Mouse (Mus musculus) cerebral cortex, adult 2 months (tissue): ENCODE results near the gene Nmnat1.

Experiments
- WGBS: fragments of 180-500 bp; shearing (Covaris S2); methylation state at CpG from one replicate; pipeline ENCODE4 v1.1.7; 2018; 5-methylcytosine and 5-hydroxymethylcytosine counted together

Gene Nmnat1

DNA sequence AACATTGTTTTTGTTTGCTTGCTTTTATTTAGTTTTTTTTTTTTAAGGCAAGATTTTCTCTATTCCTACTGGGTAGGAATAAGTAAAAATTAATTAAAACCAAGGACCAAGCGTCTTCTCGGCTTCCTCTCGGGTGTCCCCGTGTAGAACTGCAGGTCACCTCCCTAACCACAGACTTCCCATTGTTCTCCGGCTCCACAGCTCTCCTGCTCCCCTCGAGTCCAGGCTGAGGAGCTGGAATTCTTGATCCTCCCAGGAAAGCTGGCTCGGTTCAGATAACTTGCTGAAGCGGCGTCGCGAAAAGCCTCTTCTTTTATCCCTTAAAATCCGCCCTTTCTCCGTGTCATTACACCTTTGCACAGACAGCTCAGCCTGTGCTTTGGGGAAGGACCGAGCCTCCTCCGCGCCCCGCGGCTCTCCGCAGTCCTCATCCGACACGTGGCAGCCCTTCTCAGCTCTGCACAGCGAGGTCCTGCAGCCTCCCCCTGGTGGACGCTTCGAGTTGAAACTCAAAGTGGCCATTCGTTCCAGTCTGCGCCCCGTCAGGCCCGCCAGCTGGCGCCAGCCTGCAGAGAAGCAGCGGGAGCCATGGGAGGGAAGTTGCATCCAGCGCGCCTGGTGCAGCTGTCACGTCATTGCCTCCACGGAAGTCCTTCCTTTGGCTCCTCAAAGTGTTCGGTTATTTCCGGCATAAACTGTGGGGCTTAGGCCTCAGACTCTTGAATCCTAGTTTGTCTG lies 39.9 kb downstream of the Nmnat1 start:
- whole genome bisulfite sequencing, result 1% methylated on average over 36 of the region's 36 CpGs

DNA sequence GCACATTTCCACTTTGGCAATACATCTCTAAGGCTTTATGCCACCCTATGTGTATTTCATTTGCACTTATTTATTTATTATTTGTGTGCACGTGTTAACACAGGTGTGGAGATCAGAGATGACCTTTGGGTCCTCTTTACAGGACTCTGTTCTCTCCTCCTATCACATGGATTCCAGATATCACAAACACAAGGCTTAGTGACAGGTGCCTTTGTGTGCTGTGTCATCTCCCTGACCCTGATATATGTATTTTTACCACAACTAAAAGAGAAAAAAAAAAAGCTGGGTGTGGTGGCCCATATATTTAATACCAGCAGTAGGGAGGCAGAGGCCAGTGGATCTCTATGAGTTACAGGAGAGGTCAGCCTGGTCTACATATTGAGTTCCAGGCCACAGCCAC lies 40.5 kb downstream of the Nmnat1 start:
- 78% methylated on average over 1 of the region's 1 CpGs for WGBS

DNA sequence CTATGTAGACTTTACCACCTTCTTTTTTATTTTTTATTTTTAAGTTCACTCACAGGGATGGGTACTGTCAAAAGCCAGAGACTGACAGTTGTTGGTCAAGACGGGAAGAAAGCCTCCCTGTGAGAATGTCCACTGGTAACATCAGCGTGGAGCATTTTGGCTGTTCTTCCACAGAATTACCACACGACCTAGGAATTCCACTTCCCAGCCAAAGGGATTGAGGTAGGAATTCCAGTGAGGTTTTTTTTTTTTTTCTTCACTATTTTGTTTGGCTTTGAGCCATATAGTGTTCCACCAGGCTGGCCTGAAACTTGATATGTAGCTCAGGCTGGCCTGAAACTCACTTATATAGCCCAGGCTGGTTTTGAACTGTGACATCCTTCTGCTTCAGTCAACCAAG lies 42.6 kb downstream of the Nmnat1 start:
- WGBS, result 63% methylated on average over 3 of the region's 3 CpGs

DNA sequence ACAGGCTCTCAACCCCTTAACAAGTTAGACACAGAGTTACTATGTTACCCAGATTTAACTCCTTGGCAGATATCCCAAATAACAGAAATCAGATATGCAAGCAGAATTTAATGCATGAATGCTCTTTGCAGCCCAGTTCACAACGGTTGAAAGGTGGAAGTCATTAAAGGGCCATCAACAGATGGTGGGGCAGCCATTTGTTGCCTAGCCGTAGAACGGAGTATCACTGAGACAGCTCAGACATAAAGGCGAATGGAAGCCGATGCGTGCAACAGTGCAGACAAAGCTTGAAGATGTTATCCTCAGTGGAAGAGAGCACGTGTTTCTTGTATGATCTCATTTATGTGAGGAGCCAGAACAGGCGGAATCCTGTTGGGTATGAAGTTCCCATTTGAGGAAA lies 44.4 kb downstream of the Nmnat1 start:
- WGBS, result 62% methylated on average over 8 of the region's 8 CpGs

DNA sequence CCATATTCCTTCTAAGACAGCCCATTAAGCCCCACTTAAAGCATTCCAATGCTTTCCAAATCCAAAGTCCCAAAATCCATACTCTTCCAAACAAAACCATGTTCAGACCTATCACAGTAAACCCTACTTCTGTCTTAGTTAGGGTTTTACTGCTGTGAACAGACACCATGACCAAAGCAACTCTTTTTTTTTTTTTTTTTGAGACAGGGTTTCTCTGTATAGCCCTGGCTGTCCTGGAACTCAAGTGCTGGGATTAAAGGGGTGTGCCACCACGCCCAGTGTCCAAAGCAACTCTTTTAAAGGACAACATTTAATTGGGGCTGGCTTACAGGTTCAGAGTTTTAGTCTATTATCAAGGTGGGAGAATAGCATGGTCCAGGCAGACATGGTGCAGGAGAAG lies 53.1 kb downstream of the Nmnat1 start:
- 86% methylated on average over 1 of the region's 1 CpGs for WGBS

DNA sequence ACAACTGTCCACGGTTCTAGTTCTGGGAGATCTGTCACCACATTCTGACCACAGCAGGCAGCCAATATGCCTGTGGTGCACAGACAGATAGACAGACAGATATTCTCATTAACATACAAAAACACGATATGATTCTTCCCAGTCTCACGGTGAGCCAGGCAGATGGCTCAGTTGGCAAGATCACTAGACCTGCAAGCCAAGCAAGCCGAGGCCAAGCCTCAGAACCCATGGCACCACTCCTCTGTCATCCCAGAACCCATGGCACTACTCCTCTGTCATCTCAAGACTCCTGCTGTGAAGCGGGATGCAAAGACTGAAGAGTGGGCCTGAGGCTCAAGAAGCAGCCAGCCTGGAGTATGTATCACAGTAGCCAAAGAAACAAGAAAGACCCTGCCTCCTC lies 55.4 kb downstream of the Nmnat1 start:
- 62% methylated on average over 5 of the region's 5 CpGs for WGBS

DNA sequence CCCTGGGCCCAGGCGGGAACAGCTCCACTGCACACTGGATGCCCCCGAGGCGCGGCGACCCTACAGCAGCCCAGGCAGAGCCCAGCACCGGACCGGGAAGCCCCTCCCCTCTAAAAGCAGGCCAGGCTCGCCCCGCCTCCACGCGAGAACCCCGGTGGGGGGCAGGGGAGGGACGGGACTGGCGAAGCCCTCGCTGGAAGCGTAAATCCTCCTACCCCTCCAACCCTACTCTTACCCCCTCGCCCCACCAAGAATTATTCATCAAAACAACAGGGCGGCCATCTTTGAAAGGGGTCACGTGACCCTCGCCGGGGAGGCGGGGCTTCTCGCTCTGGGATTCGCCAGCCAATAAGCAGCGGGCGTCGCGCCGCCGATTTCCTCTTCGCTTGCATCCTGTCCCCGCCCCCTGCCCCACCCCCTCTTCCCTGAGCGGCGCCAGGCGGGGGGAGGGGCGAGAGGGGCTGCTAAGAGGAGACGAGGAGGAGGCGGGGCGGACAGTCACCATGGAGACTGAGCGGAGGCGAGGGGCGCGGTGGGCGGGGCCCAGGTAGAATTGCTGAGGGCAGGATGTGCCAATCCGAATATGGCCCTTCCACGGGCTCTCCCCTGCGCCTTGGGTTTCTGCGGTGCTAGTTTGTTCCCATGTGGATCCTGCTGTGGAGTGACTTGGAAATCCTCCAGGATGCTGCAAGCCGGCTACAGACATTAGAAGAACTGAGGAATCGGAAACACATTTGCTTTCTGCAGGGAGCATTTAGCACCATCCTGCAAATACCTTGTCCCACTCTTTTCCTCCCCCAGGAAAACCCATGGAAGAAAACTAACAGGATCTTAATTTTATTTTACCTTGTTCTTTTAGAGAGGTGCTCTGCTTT lies 58.4 kb downstream of the Nmnat1 start, which contains the start of gene Ube4b:
Ube4b (minus strand) TSS at position 425 of the 875 bp plus-strand sequence.
- under 1% methylated on average over 43 of the region's 50 CpGs for WGBS

DNA sequence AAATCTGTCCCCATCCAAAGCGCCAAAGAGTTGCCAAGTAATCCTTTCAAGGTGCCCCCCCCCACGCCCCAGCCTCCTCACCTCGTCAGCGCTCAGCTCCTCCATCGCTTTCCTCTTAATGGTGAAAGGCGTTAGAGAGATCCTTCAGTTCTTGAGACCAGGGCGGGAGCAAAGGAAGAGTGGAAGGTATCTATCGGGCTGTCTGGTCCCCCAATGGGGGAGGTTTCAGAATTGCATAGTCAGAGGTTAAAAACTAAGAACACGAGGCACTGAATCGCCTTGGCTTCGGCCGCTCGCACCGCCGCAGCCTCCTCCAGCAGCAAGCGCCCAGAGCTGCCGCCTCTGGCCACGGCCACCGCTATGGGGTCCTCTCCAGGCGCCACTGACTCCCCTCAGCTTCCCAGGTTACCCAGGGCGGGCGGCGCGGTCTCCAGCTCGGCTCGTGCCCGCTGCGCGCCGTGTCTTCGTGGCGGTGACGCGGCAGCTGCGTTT lies 59.2 kb downstream of the Nmnat1 start:
- under 1% methylated on average over 35 of the region's 35 CpGs for WGBS

DNA sequence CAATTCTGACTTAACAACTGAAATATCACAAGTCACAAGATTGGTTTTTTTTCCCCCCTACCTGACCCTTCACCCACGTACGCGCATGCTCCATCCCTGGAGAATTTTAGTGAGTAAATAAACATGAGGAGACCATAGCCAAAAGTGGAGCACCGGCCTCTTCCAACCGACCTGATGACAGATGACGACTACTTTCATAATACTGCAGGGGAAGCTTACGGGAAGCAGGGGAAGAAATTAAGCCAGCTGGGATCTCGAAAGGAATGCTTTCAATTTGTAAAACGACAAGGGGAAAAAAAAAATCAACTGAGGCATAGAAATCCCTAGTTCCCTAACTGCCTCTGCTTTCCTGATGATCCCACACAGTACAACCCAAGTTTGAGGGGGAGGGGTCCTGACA lies 60.2 kb downstream of the Nmnat1 start:
- 2% methylated on average over 9 of the region's 9 CpGs for WGBS

DNA sequence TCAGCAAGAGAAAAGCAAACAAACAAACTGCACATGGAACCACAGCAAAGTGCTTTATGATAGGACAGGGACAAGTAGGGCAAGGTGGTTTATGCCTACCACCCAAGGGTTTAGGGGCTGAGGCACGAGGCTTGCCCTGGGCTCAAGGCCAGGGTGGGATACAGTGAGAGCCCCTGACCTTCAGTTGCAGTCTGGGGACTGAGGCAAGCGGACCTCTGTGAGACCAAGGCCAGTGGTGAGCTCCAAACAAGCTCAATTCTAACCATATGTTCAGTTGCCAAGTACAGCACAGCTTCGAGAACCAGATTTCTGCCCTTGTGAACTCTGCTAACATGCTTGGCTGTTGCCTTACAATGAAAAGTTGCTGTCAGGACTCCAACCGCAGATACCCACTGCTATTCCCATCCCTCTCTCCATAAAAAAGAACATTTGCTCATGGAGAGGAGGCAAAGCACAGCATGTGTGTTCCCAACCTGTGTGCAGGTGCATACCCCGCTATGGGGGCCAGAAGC lies 67.1 kb downstream of the Nmnat1 start:
- 67% methylated on average over 5 of the region's 5 CpGs for WGBS
